Mouse (Mus musculus): ENCODE data around the gene Tspyl4. TPM values are rescaled to one million over a fixed set of nuclear protein-coding genes. Genes with fewer than 3 reads are reported as not detected.

Gene Tspyl4
- polyA plus RNA-seq, 1 experiment from 2014 or later, result 193 TPM

Other genes with a start within 250 kb of the Tspyl4 start
- gene Calhm5, start 200.9 kb upstream of the Tspyl4 start, polyA plus RNA-seq (2014; fragmentation: Nextera tagmentation; extraction: Ambion mirVana), result 0.71 and 1.1 TPM in 2 replicates
- gene Calhm6, start 169.5 kb upstream of the Tspyl4 start, polyA plus RNA-seq (2014; fragmentation: Nextera tagmentation; extraction: Ambion mirVana), result 0.66 and 0.75 TPM in 2 replicates
- 4.0 and 10.0 TPM in 2 replicates for gene Dse, start 89.7 kb upstream of the Tspyl4 start, polyA plus RNA-seq (2014; fragmentation: Nextera tagmentation; extraction: Ambion mirVana)
- gene Tspyl1, start 15.3 kb upstream of the Tspyl4 start, polyA plus RNA-seq (2014; fragmentation: Nextera tagmentation; extraction: Ambion mirVana), result 128 and 136 TPM in 2 replicates
- 0.08 and 0.37 TPM in 2 replicates for gene Col10a1, start 92.5 kb downstream of the Tspyl4 start, polyA plus RNA-seq (2014; fragmentation: Nextera tagmentation; extraction: Ambion mirVana)
- 2.0 and 2.4 TPM in 2 replicates for gene Nt5dc1, start 121.1 kb downstream of the Tspyl4 start, polyA plus RNA-seq (2014; fragmentation: Nextera tagmentation; extraction: Ambion mirVana)
- gene Frk, start 186.0 kb downstream of the Tspyl4 start, polyA plus RNA-seq (2014; fragmentation: Nextera tagmentation; extraction: Ambion mirVana), result 0.27 and 1.1 TPM in 2 replicates